Mouse (Mus musculus) brain, embryonic 14.5 days (tissue): ENCODE data around the gene Fam19a1. TPM values are rescaled to one million over a fixed set of nuclear protein-coding genes. Genes with fewer than 3 reads are reported as not detected.

Experiments
- DNase-seq: peaks from one replicate; pipeline ENCODE4 v3.0.0-alpha.2; 2011; ENCODE audit warnings: low read depth
- CTCF ChIP-seq: fragments of 200-500 bp; IDR thresholded peaks from 2 replicates; pipeline ENCODE4 v1.5.1; 2012; ENCODE audit warnings: inconsistent platforms, mild to moderate bottlenecking, moderate library complexity, borderline replicate concordance; ENCODE audit not compliant: insufficient read depth, insufficient read length; ENCODE audit errors: extremely low read depth
- POLR2A ChIP-seq: fragments of 200-500 bp; IDR thresholded peaks from 2 replicates; pipeline ENCODE4 v1.6.1; 2012; ENCODE audit warnings: mild to moderate bottlenecking, inconsistent platforms, borderline replicate concordance; ENCODE audit not compliant: poor library complexity, insufficient read depth, insufficient read length, severe bottlenecking; ENCODE audit errors: extremely low read depth
- polyA plus RNA-seq: library from polyadenylated mRNA; depleted of rRNA; stranded (reverse); fragments of >200 nt; gene quantifications from 2 replicates; pipeline ENCODE4 v1.2.3, GENCODE M21; 2012; rRNA removed

Fam19a1 gene
- 3.5 and 5.1 TPM in 2 replicates for polyA plus RNA-seq

GRCm38 (mm10) chr6:96112854-96113253, at the start of gene Fam19a1:
Fam19a1 (plus strand) TSS chr6:96113154.
- peak; percentile 37 for DNase-seq
- TF ChIP-seq POLR2A (no peak), CTCF (no peak)

- no peak for DNase-seq
- TF ChIP-seq POLR2A (no peak), CTCF (no peak)
Measured at GRCm38 (mm10) chr6:96071080-96071479, 41.9 kb upstream of the Fam19a1 start.

DNA sequence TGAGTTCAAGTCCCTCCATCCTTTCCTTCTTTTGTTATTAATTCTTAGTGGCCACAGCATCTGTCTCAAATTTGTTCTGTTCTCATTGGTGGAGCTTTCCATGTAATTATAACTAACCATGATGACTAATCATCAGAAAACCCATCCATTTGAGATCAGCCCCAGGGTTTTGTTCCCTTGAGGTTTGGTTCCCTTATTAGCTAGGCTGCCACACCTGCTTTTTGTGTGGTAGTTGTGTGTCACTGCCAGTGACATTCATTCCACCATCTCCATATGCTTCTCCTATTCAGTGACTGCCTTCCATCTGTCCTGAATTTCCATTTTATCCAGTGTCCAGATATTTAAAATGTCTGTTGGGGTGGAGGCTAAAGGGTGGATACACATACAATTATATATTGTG, 41.4 kb upstream of the Fam19a1 start:
- no peak for DNase-seq
- TF ChIP-seq CTCF (no peak), POLR2A (no peak)

- DNase-seq: no peak
Measured at GRCm38 (mm10) chr6:96089961-96090360, 23.0 kb upstream of the Fam19a1 start.

GRCm38 (mm10) chr6:96093716-96094115, 19.2 kb upstream of the Fam19a1 start:
- TF ChIP-seq CTCF (no peak), POLR2A (no peak)
- no peak for DNase-seq

More at GRCm38 (mm10) chr6:96089961-96090360, 23.0 kb upstream of the Fam19a1 start:
- TF ChIP-seq CTCF: no peak
- no peak for TF ChIP-seq POLR2A

- no peak for TF ChIP-seq POLR2A
- TF ChIP-seq CTCF: no peak
- DNase-seq: no peak
Measured at GRCm38 (mm10) chr6:96098225-96098624, 14.7 kb upstream of the Fam19a1 start.

GRCm38 (mm10) chr6:96111656-96112055, 1.3 kb upstream of the Fam19a1 start:
- DNase-seq: no peak
- TF ChIP-seq CTCF (no peak), POLR2A (no peak)

DNA sequence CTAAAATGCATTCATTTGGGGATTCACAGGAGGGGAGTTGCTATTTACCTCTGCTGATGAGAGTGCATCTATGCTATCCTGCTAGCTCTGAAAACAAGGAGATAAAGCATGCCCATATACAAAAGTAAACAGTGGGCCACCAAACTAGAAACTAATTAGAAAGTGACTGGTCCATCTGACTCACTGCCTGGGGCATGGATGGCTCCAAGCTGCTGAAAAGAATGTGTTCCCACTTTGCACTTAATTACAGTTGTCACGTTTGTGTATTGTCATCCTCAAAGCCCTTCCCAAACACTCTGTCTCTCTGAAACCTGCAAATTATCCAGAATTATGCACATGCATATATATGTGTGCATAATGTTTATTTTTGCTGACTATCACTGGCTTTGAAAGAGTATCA, 1.2 kb downstream of the Fam19a1 start:
- peak; percentile 41 for DNase-seq
- TF ChIP-seq POLR2A (no peak), CTCF (no peak)

DNA sequence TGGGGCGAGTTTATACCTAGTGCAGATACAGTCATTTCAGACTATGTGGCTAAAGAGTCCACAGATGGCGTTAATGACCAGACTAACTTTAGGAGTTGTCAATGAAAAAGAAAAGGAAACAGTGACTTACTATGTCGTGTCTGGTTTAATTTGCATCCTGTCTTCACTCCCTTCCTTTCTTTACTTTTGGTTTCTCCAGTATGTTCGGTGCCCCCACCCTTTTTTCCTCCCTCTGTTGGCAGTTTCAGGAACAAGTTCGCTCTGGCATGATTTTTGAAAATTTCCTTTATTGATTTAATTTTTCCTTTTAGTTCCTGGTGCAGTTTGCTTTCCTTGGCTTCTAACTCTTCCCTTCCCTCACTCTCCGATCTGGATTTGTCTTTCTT, 3.2 kb downstream of the Fam19a1 start:
- DNase-seq: peak; percentile 43
- TF ChIP-seq POLR2A: no peak
- no peak for TF ChIP-seq CTCF

DNA sequence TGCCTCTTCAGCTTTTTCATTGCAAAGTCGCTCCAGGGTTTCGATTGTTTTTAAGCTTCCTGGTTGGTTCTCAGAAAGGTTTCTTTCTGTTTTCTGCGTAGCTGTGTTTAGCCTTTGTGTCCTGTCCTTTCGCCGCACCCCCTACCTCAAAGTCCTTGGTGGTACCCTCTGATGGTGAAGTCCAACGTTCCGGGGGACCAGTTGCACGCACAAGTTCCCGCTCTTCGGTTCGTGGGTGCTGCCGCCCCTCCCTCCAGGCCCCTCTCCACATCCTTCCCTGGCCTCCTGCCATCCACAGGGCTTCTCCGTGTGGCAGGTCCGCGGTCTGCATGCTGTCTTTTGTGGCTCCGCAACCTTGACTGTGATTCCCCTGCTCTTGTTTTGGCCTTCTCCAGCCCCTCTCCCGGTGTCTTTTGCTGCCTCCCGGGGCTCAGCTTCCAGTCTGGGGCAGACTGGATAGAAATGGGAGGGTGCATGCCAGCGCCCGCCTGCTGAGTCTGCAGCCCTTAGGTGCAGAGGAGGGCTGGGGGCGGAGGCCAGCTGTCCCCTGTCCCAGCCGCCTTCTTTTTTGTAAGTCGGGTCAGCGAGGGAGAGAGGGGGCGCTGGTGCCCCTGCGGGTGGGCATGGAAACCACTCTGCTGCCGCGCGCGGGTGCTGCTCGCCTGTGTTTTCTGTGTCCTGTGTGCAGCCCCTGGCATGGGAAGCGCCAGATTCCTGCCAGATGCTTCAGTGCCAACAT, 3.7 kb downstream of the Fam19a1 start:
- peak; percentile 81 for DNase-seq
- no peak for TF ChIP-seq POLR2A
- no peak; the same call in 1 of the 2 replicates for TF ChIP-seq CTCF

DNA sequence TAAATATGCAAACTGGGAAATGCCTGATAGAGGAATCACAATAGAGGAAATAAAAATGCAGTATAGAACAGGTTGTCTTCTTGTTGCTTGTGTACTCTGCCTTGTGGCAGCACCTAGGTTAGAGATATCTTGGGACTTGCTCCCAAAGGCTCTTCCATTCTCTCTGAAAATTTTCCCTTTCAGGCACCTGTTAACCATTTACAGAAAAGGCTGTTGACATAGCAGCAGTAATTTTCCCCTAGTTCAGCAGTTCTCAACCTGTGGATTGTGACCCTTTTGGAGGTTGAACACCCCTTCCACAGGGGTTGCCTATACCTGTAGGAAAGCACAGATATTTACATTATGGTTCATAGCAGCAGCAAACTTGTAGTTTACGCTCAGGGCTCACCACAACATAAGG, 30.4 kb downstream of the Fam19a1 start:
- no peak for TF ChIP-seq POLR2A

DNA sequence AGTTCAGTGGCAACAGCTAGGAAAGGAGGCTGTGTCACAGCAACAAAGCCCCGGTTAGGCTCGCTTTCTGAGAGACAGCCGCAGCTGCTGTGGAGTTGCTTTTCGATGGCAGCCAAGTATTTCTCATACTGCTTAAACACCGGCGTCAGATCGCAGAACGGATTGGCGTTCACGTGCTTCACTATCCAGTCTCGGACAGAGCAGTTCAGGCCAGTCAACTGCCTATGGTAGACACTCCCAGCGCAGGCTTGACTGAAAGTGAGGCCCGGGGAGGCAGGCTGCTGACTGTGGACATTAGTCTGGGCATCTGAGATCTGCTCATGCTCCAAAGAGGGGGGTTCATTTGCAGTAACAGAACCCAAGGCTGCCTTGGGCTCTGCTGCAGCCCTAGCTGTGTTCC, 52.4 kb downstream of the Fam19a1 start:
- no peak for TF ChIP-seq CTCF
- no peak for TF ChIP-seq POLR2A
- no peak for DNase-seq

More for the DNA sequence above, 30.4 kb downstream of the Fam19a1 start:
- no peak for DNase-seq
